Mouse (Mus musculus): ENCODE results near the gene Tspo2. TPM values are rescaled to one million over a fixed set of nuclear protein-coding genes. Genes with fewer than 3 reads are reported as not detected.
A peak's percentile ranks its signal among the peaks of the same experiment; 100 is the strongest.
"Not testable (repeated sequence)": the region's sequence is repeated elsewhere in the genome, so short reads cannot be mapped to it uniquely, and the experiment has no call there.

Gene Tspo2
- polyA plus RNA-seq, 1 experiment from 2014 or later = 2.1 TPM

DNA sequence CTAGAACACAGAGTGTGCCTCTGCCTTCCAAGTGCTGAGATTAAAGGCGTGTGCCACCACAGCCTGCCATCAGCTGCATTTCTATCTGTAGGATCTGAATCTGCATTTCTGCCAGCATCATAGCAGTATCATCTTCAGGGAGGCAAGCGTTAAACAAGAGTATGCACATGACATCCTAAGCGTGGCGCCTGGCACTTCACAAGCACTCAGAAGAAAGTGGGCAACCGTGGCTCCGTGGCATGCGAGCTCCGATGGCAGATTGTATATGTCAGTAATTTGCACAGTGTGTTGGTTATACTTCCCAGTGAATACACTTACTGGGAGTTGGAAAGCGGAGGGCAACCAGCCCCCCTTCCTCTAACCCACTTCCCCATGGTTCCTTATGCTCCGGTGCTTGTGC, 28.6 kb upstream of the Tspo2 start:
- no peaks in the 10 kb centered on the region for H3K27me3 ChIP-seq (ENCODE audit: control insufficient read depth, insufficient read depth, low read length)
- ATAC-seq (replicated peaks; ENCODE audit: insufficient number of reproducible peaks, low FRiP score, low TSS enrichment) = no peak
- H3K36me3 ChIP-seq (ENCODE audit: control insufficient read depth, insufficient read depth, low read length) = no peaks in the 10 kb centered on the region
- no peak overlapping the region for H3K4me3 ChIP-seq (ENCODE audit: low read depth, low read length)
- H3K4me2 ChIP-seq = no peak overlapping the region
- H3K9ac ChIP-seq (ENCODE audit: low read depth, low read length) = no peak overlapping the region
- no peaks in the 10 kb centered on the region for H3K9me3 ChIP-seq (replicated peaks; ENCODE audit: control insufficient read depth, low read length)
- WGBS (ENCODE audit: insufficient replicate concordance) = 82% methylated on average over 10 of the region's 10 CpGs
- H3K27ac ChIP-seq (ENCODE audit: low read depth, low read length) = no peak overlapping the region
- H3K4me1 ChIP-seq (ENCODE audit: control insufficient read depth, insufficient read depth, low read length) = no peaks in the 10 kb centered on the region

DNA sequence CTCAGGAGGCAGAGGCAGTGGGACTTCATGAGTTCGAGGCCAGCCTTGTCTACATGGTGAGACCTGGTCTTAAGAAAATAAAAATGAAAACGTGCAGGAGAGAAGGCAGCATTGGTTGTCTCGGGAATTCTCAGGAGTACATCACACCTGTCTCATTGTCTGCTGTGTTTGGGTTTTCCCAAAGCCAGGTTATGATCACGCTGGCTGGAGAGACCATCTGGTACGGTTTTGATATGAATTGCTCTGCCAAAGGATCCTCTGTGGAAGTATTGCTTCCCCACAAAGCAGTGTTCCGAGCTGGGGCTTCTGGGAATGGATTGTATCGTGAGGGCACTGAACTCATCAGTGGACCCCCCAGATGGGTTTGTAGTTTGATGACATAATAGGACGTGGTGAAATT, 24.1 kb upstream of the Tspo2 start:
- Histone ChIP-seq H3K27ac (ENCODE audit: low read depth, low read length) (no peak overlapping the region), H3K9me3 (replicated peaks; ENCODE audit: control insufficient read depth, low read length) (no peaks in the 10 kb centered on the region), H3K9ac (ENCODE audit: low read depth, low read length) (no peak overlapping the region), H3K4me1 (ENCODE audit: control insufficient read depth, insufficient read depth, low read length) (no peaks in the 10 kb centered on the region), H3K4me3 (ENCODE audit: low read depth, low read length) (no peak overlapping the region), H3K4me2 (no peak overlapping the region), H3K27me3 (ENCODE audit: control insufficient read depth, insufficient read depth, low read length) (no peaks in the 10 kb centered on the region), H3K36me3 (ENCODE audit: control insufficient read depth, insufficient read depth, low read length) (no peaks in the 10 kb centered on the region)
- 80% methylated on average over 8 of the region's 8 CpGs for WGBS (ENCODE audit: insufficient replicate concordance)
- ATAC-seq (replicated peaks; ENCODE audit: insufficient number of reproducible peaks, low FRiP score, low TSS enrichment) = no peak

DNA sequence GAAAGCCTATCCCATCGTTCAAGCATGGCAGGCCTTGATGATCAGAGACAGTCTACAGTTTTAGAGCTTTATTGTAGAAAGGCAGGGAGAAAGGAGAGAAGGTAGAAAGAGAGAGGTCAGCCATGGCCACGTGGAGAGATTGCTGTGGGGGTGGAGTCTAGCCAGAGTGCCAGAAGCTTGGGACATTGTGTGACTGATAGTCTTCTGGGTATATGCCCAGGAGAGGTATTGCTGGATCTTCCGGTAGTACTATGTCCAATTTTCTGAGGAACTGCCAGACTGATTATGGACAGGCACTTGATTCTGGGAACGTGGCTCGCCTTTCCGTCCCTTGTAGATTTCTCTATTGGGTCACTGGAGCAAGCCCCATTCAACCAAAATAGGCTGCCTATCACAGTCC, 23.0 kb upstream of the Tspo2 start:
- H3K4me3 ChIP-seq (ENCODE audit: low read depth, low read length); ATAC-seq (replicated peaks; ENCODE audit: insufficient number of reproducible peaks, low FRiP score, low TSS enrichment); H3K9ac ChIP-seq (ENCODE audit: low read depth, low read length); H3K27me3 ChIP-seq (ENCODE audit: control insufficient read depth, insufficient read depth, low read length); H3K36me3 ChIP-seq (ENCODE audit: control insufficient read depth, insufficient read depth, low read length); H3K27ac ChIP-seq (ENCODE audit: low read depth, low read length); H3K9me3 ChIP-seq (replicated peaks; ENCODE audit: control insufficient read depth, low read length); H3K4me2 ChIP-seq; H3K4me1 ChIP-seq (ENCODE audit: control insufficient read depth, insufficient read depth, low read length): not testable (repeated sequence)
- 74% methylated on average over 6 of the region's 6 CpGs for WGBS (ENCODE audit: insufficient replicate concordance)

DNA sequence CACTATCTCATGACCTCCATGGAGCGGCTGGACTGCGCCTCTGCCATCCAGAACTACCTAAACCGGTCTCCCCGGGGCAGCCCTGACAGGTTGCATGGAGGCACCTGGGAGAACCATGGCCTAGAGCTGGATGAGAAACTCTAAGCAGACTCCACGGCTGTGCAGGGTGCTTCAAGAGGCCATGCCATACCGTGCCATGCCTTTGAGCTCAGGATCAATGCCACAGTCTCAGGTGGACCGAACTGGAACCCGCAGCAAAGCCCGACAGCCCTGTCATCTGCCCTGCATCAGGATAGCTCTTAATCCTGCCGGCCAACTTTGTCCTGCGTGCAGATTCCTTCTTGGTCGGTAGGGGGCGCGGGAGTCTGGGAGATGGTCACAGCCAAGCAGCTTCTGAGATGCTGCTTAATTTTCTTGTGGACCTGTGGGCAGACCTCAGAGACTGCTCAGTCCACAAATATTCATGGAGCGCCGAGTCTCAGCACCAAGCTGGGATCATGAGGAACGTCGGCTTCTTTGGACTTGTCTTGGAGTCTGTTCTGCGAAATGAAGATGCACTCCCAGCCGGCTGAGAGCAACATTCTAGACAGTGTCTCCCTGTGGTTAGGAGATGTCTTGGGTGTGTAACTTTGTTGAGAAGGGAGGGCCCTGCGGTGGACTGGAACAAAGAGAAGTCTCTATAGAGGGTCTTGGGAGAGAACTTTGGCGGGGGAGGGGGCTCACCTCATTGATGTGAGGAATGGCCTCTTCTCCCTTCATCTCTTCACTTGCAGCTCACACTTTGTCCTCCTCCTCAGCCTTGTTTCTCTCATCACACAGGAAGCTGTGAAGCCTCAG, 16.3 kb upstream of the Tspo2 start:
- Histone ChIP-seq H3K4me1 (ENCODE audit: control insufficient read depth, insufficient read depth, low read length) (no peaks in the 10 kb centered on the region), H3K36me3 (ENCODE audit: control insufficient read depth, insufficient read depth, low read length) (no peaks in the 10 kb centered on the region), H3K9ac (ENCODE audit: low read depth, low read length) (peak overlapping the region; percentile 43; the same call in 1 of the 2 replicates), H3K4me2 (peak overlapping the region; percentile 63), H3K27me3 (ENCODE audit: control insufficient read depth, insufficient read depth, low read length) (peaks cover 18% of the 10 kb centered on the region), H3K4me3 (ENCODE audit: low read depth, low read length) (peak overlapping the region; percentile 23), H3K9me3 (replicated peaks; ENCODE audit: control insufficient read depth, low read length) (no peaks in the 10 kb centered on the region), H3K27ac (ENCODE audit: low read depth, low read length) (no peak overlapping the region)
- ATAC-seq (replicated peaks; ENCODE audit: insufficient number of reproducible peaks, low FRiP score, low TSS enrichment) = no peak
- WGBS (ENCODE audit: insufficient replicate concordance) = 5% methylated on average over 22 of the region's 22 CpGs

DNA sequence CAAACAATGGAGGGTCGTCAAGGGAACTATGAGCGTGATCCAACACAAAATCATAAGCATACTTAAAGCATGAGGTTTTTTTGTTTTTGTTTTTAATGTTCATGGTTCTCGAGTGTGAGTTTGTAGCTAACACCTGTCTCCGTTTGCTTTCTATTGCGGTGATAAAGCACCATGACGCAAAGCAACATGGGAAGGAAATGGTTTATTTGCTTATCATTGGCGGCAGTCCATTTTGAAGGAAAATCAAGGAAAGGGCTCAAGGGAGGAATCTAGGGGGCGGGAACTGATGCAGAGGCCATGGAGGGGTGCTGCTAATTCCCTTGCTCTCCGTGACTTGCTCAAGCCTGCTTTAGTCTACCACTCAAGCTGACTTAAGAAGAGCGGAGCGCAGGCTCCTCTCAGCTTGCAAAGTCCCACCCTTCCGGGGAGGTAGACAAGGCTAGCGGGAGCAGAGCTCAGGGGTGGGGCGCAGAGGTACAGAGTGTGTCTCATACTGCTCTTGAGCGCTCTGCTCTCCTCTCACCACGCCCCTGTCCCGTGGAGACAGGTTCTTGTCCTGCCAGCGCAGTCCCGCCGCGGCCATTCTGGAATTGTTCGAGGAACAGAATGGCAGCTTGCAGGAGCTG, 15.6 kb upstream of the Tspo2 start:
- Histone ChIP-seq H3K9ac (ENCODE audit: low read depth, low read length) (peak overlapping the region; percentile 43; the same call in 1 of the 2 replicates), H3K4me3 (ENCODE audit: low read depth, low read length) (peak overlapping the region; percentile 23), H3K9me3 (replicated peaks; ENCODE audit: control insufficient read depth, low read length) (no peaks in the 10 kb centered on the region), H3K27ac (ENCODE audit: low read depth, low read length) (no peak overlapping the region), H3K36me3 (ENCODE audit: control insufficient read depth, insufficient read depth, low read length) (no peaks in the 10 kb centered on the region), H3K4me2 (peak overlapping the region; percentile 63), H3K27me3 (ENCODE audit: control insufficient read depth, insufficient read depth, low read length) (peaks cover 18% of the 10 kb centered on the region), H3K4me1 (ENCODE audit: control insufficient read depth, insufficient read depth, low read length) (no peaks in the 10 kb centered on the region)
- 25% methylated on average over 22 of the region's 22 CpGs for WGBS (ENCODE audit: insufficient replicate concordance)
- 0 out of 2 replicates have a peak, but pooled peaks have one; percentile 18 for ATAC-seq (replicated peaks; ENCODE audit: insufficient number of reproducible peaks, low FRiP score, low TSS enrichment)

DNA sequence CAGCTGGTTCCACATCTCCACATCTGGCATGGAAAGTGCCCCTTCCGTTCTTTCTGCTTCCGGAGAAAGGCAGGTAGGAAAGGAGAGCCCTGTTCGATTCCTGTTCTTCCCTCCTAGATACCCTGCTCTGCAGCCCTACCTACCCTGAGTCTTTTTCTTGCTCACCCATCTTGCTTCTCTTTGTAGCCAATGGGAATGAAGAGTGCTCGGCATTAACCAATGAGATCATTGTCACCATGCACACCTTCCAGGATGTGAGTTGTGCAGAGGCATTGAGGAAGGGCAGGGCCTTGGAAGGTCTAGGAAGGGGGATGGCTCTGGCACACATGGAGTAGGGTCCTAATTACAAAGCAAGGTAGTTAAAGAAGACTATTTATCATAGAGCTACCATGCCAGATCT, 12.1 kb upstream of the Tspo2 start:
- WGBS (ENCODE audit: insufficient replicate concordance) = 82% methylated on average over 4 of the region's 4 CpGs
- H3K9me3 ChIP-seq (replicated peaks; ENCODE audit: control insufficient read depth, low read length) = no peaks in the 10 kb centered on the region
- H3K27me3 ChIP-seq (ENCODE audit: control insufficient read depth, insufficient read depth, low read length) = peaks cover 15% of the 10 kb centered on the region
- no peaks in the 10 kb centered on the region for H3K36me3 ChIP-seq (ENCODE audit: control insufficient read depth, insufficient read depth, low read length)
- H3K4me3 ChIP-seq (ENCODE audit: low read depth, low read length) = no peak overlapping the region
- H3K4me1 ChIP-seq (ENCODE audit: control insufficient read depth, insufficient read depth, low read length) = no peaks in the 10 kb centered on the region
- no peak overlapping the region for H3K4me2 ChIP-seq
- no peak overlapping the region for H3K27ac ChIP-seq (ENCODE audit: low read depth, low read length)
- ATAC-seq (replicated peaks; ENCODE audit: insufficient number of reproducible peaks, low FRiP score, low TSS enrichment) = no peak
- H3K9ac ChIP-seq (ENCODE audit: low read depth, low read length) = no peak overlapping the region

DNA sequence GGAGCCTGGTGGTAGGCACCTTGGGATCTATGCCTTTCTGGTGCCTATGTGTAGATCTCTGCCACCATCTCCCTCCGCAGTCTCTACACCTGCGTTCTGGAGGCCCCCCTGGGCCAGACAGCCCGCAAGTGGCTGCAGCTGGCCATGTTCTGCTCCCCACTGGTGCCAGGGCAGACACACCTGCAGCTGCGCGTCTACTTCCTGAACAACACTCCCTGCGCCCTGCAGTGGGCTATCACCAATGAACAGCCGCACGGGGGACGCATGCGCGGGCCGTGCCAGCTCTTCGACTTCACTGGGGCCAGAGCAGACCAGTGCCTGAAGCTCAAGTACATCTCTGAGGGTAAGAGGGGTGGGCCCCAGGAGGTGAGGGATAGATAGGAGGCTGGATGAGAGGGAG, 10.8 kb upstream of the Tspo2 start:
- Histone ChIP-seq H3K36me3 (ENCODE audit: control insufficient read depth, insufficient read depth, low read length) (no peaks in the 10 kb centered on the region), H3K27me3 (ENCODE audit: control insufficient read depth, insufficient read depth, low read length) (peaks cover 11% of the 10 kb centered on the region), H3K9me3 (replicated peaks; ENCODE audit: control insufficient read depth, low read length) (no peaks in the 10 kb centered on the region), H3K9ac (ENCODE audit: low read depth, low read length) (no peak overlapping the region), H3K4me2 (no peak overlapping the region), H3K4me1 (ENCODE audit: control insufficient read depth, insufficient read depth, low read length) (no peaks in the 10 kb centered on the region), H3K4me3 (ENCODE audit: low read depth, low read length) (no peak overlapping the region), H3K27ac (ENCODE audit: low read depth, low read length) (no peak overlapping the region)
- WGBS (ENCODE audit: insufficient replicate concordance) = 90% methylated on average over 13 of the region's 13 CpGs
- no peak for ATAC-seq (replicated peaks; ENCODE audit: insufficient number of reproducible peaks, low FRiP score, low TSS enrichment)

DNA sequence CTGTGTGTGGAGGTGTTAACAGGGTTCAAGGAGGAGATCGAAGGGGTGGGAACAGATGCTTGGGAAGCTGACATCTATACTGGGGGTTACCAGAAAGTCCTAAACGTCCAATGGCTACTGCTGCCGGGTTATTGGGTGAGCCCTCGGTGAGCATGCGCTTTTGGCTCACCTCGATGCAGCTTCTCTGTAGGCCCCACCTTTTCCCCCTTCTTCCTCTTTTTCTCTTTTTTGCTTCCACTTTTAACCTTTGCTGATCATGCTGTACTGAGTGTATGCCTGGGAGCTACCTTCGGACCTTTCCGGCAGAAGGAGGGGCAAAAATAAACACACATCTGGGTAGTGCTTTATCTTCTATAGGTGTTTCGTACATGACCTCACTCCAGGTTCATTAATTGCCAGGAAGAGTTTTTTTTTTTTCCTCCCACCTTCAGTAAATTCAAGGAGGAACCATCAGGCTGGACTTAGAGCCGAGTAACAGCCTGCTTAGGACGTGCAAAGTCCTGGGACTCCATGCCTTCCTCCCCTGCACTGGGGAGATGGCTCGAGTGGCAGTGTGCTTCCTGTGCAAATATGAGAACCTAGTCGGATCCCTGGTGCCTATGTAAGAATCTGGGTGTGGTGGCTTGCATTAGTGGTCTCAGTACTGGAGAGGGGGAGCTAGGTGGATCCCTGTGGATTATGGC, 6.8 kb upstream of the Tspo2 start:
- ATAC-seq (replicated peaks; ENCODE audit: insufficient number of reproducible peaks, low FRiP score, low TSS enrichment) = no peak
- Histone ChIP-seq H3K9ac (ENCODE audit: low read depth, low read length) (no peak overlapping the region), H3K4me1 (ENCODE audit: control insufficient read depth, insufficient read depth, low read length) (no peaks in the 10 kb centered on the region)

More for the DNA sequence above, 6.8 kb upstream of the Tspo2 start:
- Histone ChIP-seq H3K27ac (ENCODE audit: low read depth, low read length) (no peak overlapping the region), H3K36me3 (ENCODE audit: control insufficient read depth, insufficient read depth, low read length) (no peaks in the 10 kb centered on the region), H3K4me2 (no peak overlapping the region), H3K9me3 (replicated peaks; ENCODE audit: control insufficient read depth, low read length) (no peaks in the 10 kb centered on the region), H3K27me3 (ENCODE audit: control insufficient read depth, insufficient read depth, low read length) (no peaks in the 10 kb centered on the region), H3K4me3 (ENCODE audit: low read depth, low read length) (no peak overlapping the region)
- 69% methylated on average over 13 of the region's 13 CpGs for WGBS (ENCODE audit: insufficient replicate concordance)
